Mouse (Mus musculus): ENCODE data around the gene Tbx18. TPM values are rescaled to one million over a fixed set of nuclear protein-coding genes. Genes with fewer than 3 reads are reported as not detected.

The Tbx18 gene
- polyA plus RNA-seq (2015; fragmentation: Nextera tagmentation; extraction: Ambion mirVana) = 0.03 and 0.10 TPM in 2 replicates

DNA sequence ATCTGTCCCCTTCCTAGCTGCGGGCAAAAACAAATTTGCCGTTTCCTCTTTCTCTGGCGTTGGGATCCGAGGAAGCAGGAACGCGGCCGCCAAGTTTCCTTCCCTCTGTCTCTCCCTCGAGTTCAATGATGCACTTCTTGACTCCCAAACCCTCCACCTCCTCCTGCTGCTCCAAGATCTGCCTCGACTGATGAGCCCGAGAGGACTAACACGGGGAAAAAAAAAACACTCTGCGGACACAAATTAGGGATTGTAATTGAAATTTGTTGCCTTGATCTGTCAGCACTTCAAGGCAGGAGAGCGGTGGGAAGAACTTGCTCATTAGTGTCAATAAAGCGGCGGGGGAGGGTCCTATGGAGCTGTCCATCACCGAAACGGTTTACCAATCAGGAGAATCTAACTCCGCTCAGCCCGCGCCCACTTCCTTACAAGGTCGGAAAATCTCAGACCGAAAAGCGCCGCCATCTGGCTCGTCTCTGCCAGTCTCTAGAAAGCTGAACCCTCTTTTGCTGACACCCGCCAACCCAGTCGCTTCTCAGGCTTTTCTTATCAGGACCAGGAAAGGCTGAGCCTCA is at the start of gene Tbx18:
Gene Tbx18 (minus strand): TSS at position 300 of the 575 bp plus-strand sequence.
- H3K9ac ChIP-seq = no peak within 1 kb of the TSS
- no peaks in the 10 kb centered on the region for H3K9me3 ChIP-seq (replicated peaks)
- H3K27me3 ChIP-seq = peaks cover 89% of the 10 kb centered on the region
- no peaks in the 10 kb centered on the region for H3K36me3 ChIP-seq (replicated peaks)
- H3K4me1 ChIP-seq (replicated peaks) = peaks cover 18% of the 10 kb centered on the region; the same call in 1 of the 2 replicates
- H3K4me2 ChIP-seq = peak within 1 kb of the TSS; percentile 59
- 1% methylated on average over 27 of the region's 27 CpGs for WGBS (ENCODE audit: insufficient replicate concordance)
- H3K27ac ChIP-seq (replicated peaks) = no peak within 1 kb of the TSS
- ATAC-seq (ENCODE audit: insufficient read depth) = no peak
- H3K4me3 ChIP-seq (replicated peaks) = peak within 1 kb of the TSS; percentile 25

GRCm38 (mm10) chr9:87773951-87774350 is 42.9 kb upstream of the Tbx18 start:
- no peak for ATAC-seq (ENCODE audit: insufficient read depth)
- Histone ChIP-seq H3K27me3 (no peaks in the 10 kb centered on the region), H3K4me3 (replicated peaks) (no peak overlapping the region), H3K9ac (no peak overlapping the region), H3K27ac (replicated peaks) (no peak overlapping the region), H3K4me2 (no peak overlapping the region), H3K36me3 (replicated peaks) (no peaks in the 10 kb centered on the region), H3K4me1 (replicated peaks) (no peaks in the 10 kb centered on the region), H3K9me3 (replicated peaks) (no peaks in the 10 kb centered on the region)
- WGBS (ENCODE audit: insufficient replicate concordance) = 68% methylated on average over 2 of the region's 2 CpGs

GRCm38 (mm10) chr9:87755621-87756020 is 24.6 kb upstream of the Tbx18 start:
- H3K4me1 ChIP-seq (replicated peaks) = no peaks in the 10 kb centered on the region
- WGBS (ENCODE audit: insufficient replicate concordance) = 48% methylated on average over 4 of the region's 4 CpGs
- H3K27ac ChIP-seq (replicated peaks) = no peak overlapping the region
- H3K9me3 ChIP-seq (replicated peaks) = no peaks in the 10 kb centered on the region
- H3K36me3 ChIP-seq (replicated peaks) = no peaks in the 10 kb centered on the region
- no peaks in the 10 kb centered on the region for H3K27me3 ChIP-seq
- H3K9ac ChIP-seq = no peak overlapping the region
- ATAC-seq (ENCODE audit: insufficient read depth) = no peak
- H3K4me3 ChIP-seq (replicated peaks) = no peak overlapping the region
- no peak overlapping the region for H3K4me2 ChIP-seq

DNA sequence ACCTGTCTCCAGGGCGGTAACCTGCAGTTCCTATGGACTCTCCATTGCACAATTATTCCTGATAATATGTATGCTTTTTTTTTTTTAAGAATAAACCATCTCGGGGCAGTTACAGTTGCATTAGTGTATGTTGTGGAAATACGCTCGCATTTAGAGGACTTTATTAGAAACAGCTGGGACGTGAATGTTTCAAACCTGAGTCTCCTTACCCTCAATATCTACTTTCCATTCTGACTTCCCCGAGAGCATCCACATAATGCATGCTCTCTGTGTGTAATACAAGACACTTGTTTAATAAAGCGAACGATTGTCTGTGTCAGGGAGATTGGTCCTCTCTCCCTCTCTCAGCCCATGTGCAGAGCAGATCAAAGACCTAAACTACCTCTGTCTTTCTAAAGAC is 10.5 kb upstream of the Tbx18 start:
- no peak for ATAC-seq (ENCODE audit: insufficient read depth)
- H3K27ac ChIP-seq (replicated peaks) = no peak overlapping the region
- no peaks in the 10 kb centered on the region for H3K36me3 ChIP-seq (replicated peaks)
- no peaks in the 10 kb centered on the region; the same call in 1 of the 2 replicates for H3K4me1 ChIP-seq (replicated peaks)
- H3K4me2 ChIP-seq = no peak overlapping the region
- 57% methylated on average over 8 of the region's 8 CpGs for WGBS (ENCODE audit: insufficient replicate concordance)
- peaks cover 58% of the 10 kb centered on the region for H3K27me3 ChIP-seq
- H3K9ac ChIP-seq = no peak overlapping the region
- no peak overlapping the region for H3K4me3 ChIP-seq (replicated peaks)
- H3K9me3 ChIP-seq (replicated peaks) = no peaks in the 10 kb centered on the region

- under 1% methylated on average over 11 of the region's 11 CpGs for WGBS (ENCODE audit: insufficient replicate concordance)
- Histone ChIP-seq H3K36me3 (replicated peaks) (no peaks in the 10 kb centered on the region), H3K4me1 (replicated peaks) (no peaks in the 10 kb centered on the region; the same call in 1 of the 2 replicates), H3K9me3 (replicated peaks) (no peaks in the 10 kb centered on the region), H3K4me2 (no peak overlapping the region), H3K9ac (no peak overlapping the region), H3K4me3 (replicated peaks) (no peak overlapping the region), H3K27ac (replicated peaks) (no peak overlapping the region), H3K27me3 (peaks cover 66% of the 10 kb centered on the region)
- ATAC-seq (ENCODE audit: insufficient read depth) = no peak
Observed at GRCm38 (mm10) chr9:87740667-87741066, 9.6 kb upstream of the Tbx18 start.

DNA sequence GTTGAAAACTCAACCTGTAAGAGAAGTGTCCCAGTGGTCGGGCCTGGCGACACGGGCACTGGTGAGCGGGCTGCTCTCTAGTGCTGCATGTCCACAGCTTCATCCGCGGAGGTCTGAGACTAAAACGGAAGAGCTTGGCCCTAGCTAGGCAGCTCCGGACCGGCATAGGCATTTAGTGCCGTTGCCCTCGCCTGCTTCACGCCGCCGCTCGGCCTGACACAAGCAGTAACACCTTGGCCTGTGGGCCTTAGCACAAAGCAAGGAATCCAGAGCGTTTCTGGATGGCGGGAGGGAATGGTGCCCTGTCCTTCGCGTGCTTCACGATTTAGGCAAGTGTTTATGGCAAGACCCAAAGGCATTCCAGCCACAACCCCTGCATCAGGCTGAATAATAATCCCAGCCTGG is 9.2 kb upstream of the Tbx18 start:
- H3K27me3 ChIP-seq = peaks cover 70% of the 10 kb centered on the region
- H3K4me1 ChIP-seq (replicated peaks) = no peaks in the 10 kb centered on the region; the same call in 1 of the 2 replicates
- H3K4me2 ChIP-seq = no peak overlapping the region
- 5% methylated on average over 20 of the region's 20 CpGs for WGBS (ENCODE audit: insufficient replicate concordance)
- no peak for ATAC-seq (ENCODE audit: insufficient read depth)
- H3K9ac ChIP-seq = no peak overlapping the region
- no peaks in the 10 kb centered on the region for H3K36me3 ChIP-seq (replicated peaks)
- H3K9me3 ChIP-seq (replicated peaks) = no peaks in the 10 kb centered on the region
- H3K27ac ChIP-seq (replicated peaks) = no peak overlapping the region
- no peak overlapping the region for H3K4me3 ChIP-seq (replicated peaks)

- no peak overlapping the region for H3K27ac ChIP-seq (replicated peaks)
- ATAC-seq (ENCODE audit: insufficient read depth) = no peak
- H3K27me3 ChIP-seq = peaks cover 76% of the 10 kb centered on the region
- under 1% methylated on average over 41 of the region's 41 CpGs for WGBS (ENCODE audit: insufficient replicate concordance)
- no peak overlapping the region for H3K4me3 ChIP-seq (replicated peaks)
- no peaks in the 10 kb centered on the region for H3K9me3 ChIP-seq (replicated peaks)
- no peaks in the 10 kb centered on the region for H3K36me3 ChIP-seq (replicated peaks)
- no peak overlapping the region for H3K4me2 ChIP-seq
- no peak overlapping the region for H3K9ac ChIP-seq
- no peaks in the 10 kb centered on the region; the same call in 1 of the 2 replicates for H3K4me1 ChIP-seq (replicated peaks)
Observed at GRCm38 (mm10) chr9:87739543-87740161, 8.6 kb upstream of the Tbx18 start.

DNA sequence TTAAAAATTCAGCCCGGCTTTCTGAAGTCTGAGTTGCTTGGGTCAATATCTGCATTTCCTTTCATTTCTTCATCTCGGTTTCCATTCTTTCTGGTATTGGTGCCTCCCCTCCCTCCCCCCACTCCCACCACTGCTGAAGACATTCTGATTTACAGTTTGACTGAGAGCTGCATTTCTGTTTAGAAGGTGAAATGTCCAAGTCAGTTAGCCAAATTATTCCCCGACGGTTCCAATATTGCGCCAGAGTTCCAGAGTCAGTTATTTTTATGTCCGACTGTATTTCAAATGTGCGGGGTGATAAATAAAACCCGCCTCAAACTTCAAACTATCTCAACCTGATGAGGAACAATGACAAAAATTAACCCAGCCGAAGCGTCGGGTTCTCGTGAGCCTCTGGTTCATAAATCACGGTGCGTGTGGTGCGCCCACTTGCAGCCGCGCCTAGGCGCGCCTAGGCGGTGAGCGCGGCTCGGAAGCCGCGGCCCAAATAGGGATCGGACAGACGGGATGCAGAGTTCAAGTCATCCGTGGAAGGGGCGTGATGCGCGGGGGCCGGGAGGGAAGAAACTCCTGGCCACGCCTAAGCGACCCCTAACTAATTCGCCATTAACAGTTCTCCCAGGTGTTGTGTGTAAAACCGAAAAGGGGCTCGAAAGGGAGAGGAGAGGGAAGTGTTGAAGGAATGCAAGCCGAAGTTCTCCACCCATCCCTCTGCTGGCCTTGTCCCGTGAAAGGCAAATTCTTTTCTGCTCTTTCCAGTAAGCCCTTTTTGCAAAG is 7.9 kb upstream of the Tbx18 start:
- no peak for ATAC-seq (ENCODE audit: insufficient read depth)
- Histone ChIP-seq H3K27me3 (peaks cover 83% of the 10 kb centered on the region), H3K4me3 (replicated peaks) (no peak overlapping the region), H3K27ac (replicated peaks) (no peak overlapping the region), H3K36me3 (replicated peaks) (no peaks in the 10 kb centered on the region), H3K9me3 (replicated peaks) (no peaks in the 10 kb centered on the region), H3K4me2 (no peak overlapping the region), H3K4me1 (replicated peaks) (no peaks in the 10 kb centered on the region; the same call in 1 of the 2 replicates), H3K9ac (no peak overlapping the region)
- WGBS (ENCODE audit: insufficient replicate concordance) = 1% methylated on average over 39 of the region's 39 CpGs

GRCm38 (mm10) chr9:87738123-87738522 is 7.1 kb upstream of the Tbx18 start:
- H3K9me3 ChIP-seq (replicated peaks) = no peaks in the 10 kb centered on the region
- peaks cover 91% of the 10 kb centered on the region for H3K27me3 ChIP-seq
- H3K9ac ChIP-seq = no peak overlapping the region
- no peak overlapping the region for H3K27ac ChIP-seq (replicated peaks)
- no peak overlapping the region for H3K4me2 ChIP-seq
- 2% methylated on average over 13 of the region's 13 CpGs for WGBS (ENCODE audit: insufficient replicate concordance)
- no peak for ATAC-seq (ENCODE audit: insufficient read depth)
- no peaks in the 10 kb centered on the region for H3K36me3 ChIP-seq (replicated peaks)
- H3K4me1 ChIP-seq (replicated peaks) = no peaks in the 10 kb centered on the region; the same call in 1 of the 2 replicates
- H3K4me3 ChIP-seq (replicated peaks) = no peak overlapping the region

- peaks cover 98% of the 10 kb centered on the region for H3K27me3 ChIP-seq
- ATAC-seq (ENCODE audit: insufficient read depth) = no peak
- 6% methylated on average over 4 of the region's 4 CpGs for WGBS (ENCODE audit: insufficient replicate concordance)
- H3K9ac ChIP-seq = no peak overlapping the region
- no peaks in the 10 kb centered on the region for H3K9me3 ChIP-seq (replicated peaks)
- H3K4me3 ChIP-seq (replicated peaks) = no peak overlapping the region
- H3K27ac ChIP-seq (replicated peaks) = no peak overlapping the region
- H3K4me2 ChIP-seq = no peak overlapping the region
- H3K36me3 ChIP-seq (replicated peaks) = no peaks in the 10 kb centered on the region
- H3K4me1 ChIP-seq (replicated peaks) = no peaks in the 10 kb centered on the region; the same call in 1 of the 2 replicates
Observed at GRCm38 (mm10) chr9:87737271-87737670, 6.2 kb upstream of the Tbx18 start.

GRCm38 (mm10) chr9:87735046-87735445 is 4.0 kb upstream of the Tbx18 start:
- Histone ChIP-seq H3K27me3 (peaks cover 95% of the 10 kb centered on the region), H3K36me3 (replicated peaks) (no peaks in the 10 kb centered on the region), H3K4me3 (replicated peaks) (no peak overlapping the region), H3K9me3 (replicated peaks) (no peaks in the 10 kb centered on the region), H3K27ac (replicated peaks) (no peak overlapping the region), H3K4me2 (no peak overlapping the region), H3K9ac (no peak overlapping the region), H3K4me1 (replicated peaks) (peaks cover 12% of the 10 kb centered on the region)
- WGBS (ENCODE audit: insufficient replicate concordance) = 2% methylated on average over 9 of the region's 9 CpGs
- ATAC-seq (ENCODE audit: insufficient read depth) = no peak

All from liver, embryonic 15.5 days (tissue).